ENCODE assay signal across 10 mouse cellular contexts in genomic region chr2:32740916-32741272, GRCm38 (mm10). TPM values are rescaled to one million over a fixed set of nuclear protein-coding genes. Genes with fewer than 3 reads are reported as not detected.
DNase-seq lines count a peak whose midpoint lies in the region; ATAC-seq and TF ChIP-seq lines count a peak whose summit lies in the region.
"Had no signal": no experiment of that assay in that cellular context is flagged by ENCODE, and none has a peak within 500 bp of the region (broad histone marks: within the 10 kb centered on the region; RNA-seq: fewer than 3 reads in every experiment).

TSS of gene 6330409D20Rik (minus strand) at chr2:32741016.

- no peak within 1 kb of the TSS for H3K27ac ChIP-seq in kidney, adult 2 months (ENCODE audit: insufficient read depth, low read depth, low read length)
- no peak within 1 kb of the TSS for H3K27ac ChIP-seq in embryonic facial prominence, embryonic 13.5 days
- no peak within 1 kb of the TSS; the same call in 1 of the 2 replicates for H3K27ac ChIP-seq in intestine, embryonic 14.5 days (ENCODE audit: low read depth)
- peak within 1 kb of the TSS; percentile 88 for H3K27ac ChIP-seq in midbrain, embryonic 16.5 days (ENCODE audit: low read length)

- no peak for ATAC-seq in embryonic facial prominence, embryonic 13.5 days (ENCODE audit: insufficient number of reproducible peaks, insufficient read depth, low FRiP score, low TSS enrichment, low read depth)
- ATAC-seq in intestine, embryonic 14.5 days (replicated peaks; ENCODE audit: low FRiP score, low TSS enrichment, low read depth) = 0 out of 2 replicates have a peak, but pooled peaks have one; percentile 2
- 0 out of 2 replicates have a peak, but pooled peaks have one; percentile 0 for ATAC-seq in midbrain, embryonic 16.5 days

- peak within 1 kb of the TSS; percentile 66 for H3K9ac ChIP-seq in embryonic facial prominence, embryonic 13.5 days
- H3K9ac ChIP-seq in intestine, embryonic 14.5 days (ENCODE audit: low read length) = peak within 1 kb of the TSS; percentile 38
- H3K9ac ChIP-seq in midbrain, embryonic 16.5 days (ENCODE audit: low read depth, low read length) = peak within 1 kb of the TSS; percentile 98

- no peak for TF ChIP-seq POLR2A in kidney, adult 2 months (IDR thresholded peaks at IDR 0.05; ENCODE audit: low read depth, low read length)

- H3K4me1 ChIP-seq in kidney, adult 2 months (ENCODE audit: control insufficient read depth, insufficient read depth, low read length) = no peaks in the 10 kb centered on the region
- peaks cover 20% of the 10 kb centered on the region for H3K4me1 ChIP-seq in embryonic facial prominence, embryonic 13.5 days
- H3K4me1 ChIP-seq in intestine, embryonic 14.5 days (replicated peaks; ENCODE audit: control insufficient read depth, insufficient read depth, low read length) = peaks cover 13% of the 10 kb centered on the region
- H3K4me1 ChIP-seq in midbrain, embryonic 16.5 days (ENCODE audit: control insufficient read depth, insufficient read depth, low read length) = peaks cover 14% of the 10 kb centered on the region

- 16% methylated on average over 11 of the region's 11 CpGs for WGBS in kidney, adult 2 months
- 5% methylated on average over 11 of the region's 11 CpGs for WGBS in embryonic facial prominence, embryonic 13.5 days
- WGBS in intestine, embryonic 14.5 days = 5% methylated on average over 11 of the region's 11 CpGs
- WGBS in midbrain, embryonic 16.5 days = 7% methylated on average over 11 of the region's 11 CpGs

- no peaks in the 10 kb centered on the region for H3K27me3 ChIP-seq in kidney, adult 2 months (replicated peaks; ENCODE audit: control insufficient read depth, insufficient read depth, low read length)
- peaks cover 32% of the 10 kb centered on the region for H3K27me3 ChIP-seq in embryonic facial prominence, embryonic 13.5 days
- H3K27me3 ChIP-seq in intestine, embryonic 14.5 days (replicated peaks; ENCODE audit: control insufficient read depth, insufficient read depth, low read length) = peaks cover 23% of the 10 kb centered on the region
- no peaks in the 10 kb centered on the region for H3K27me3 ChIP-seq in midbrain, embryonic 16.5 days (ENCODE audit: control insufficient read depth, insufficient read depth, low read depth, low read length)

- no peaks in the 10 kb centered on the region for H3K9me3 ChIP-seq in embryonic facial prominence, embryonic 13.5 days
- H3K9me3 ChIP-seq in intestine, embryonic 14.5 days (ENCODE audit: control insufficient read depth, low read length) = no peaks in the 10 kb centered on the region
- no peaks in the 10 kb centered on the region for H3K9me3 ChIP-seq in midbrain, embryonic 16.5 days (replicated peaks; ENCODE audit: control insufficient read depth, low read length, poor library complexity, severe bottlenecking)
- H3K9me3 ChIP-seq: G1E had no signal

- H3K4me2 ChIP-seq in embryonic facial prominence, embryonic 13.5 days = peak within 1 kb of the TSS; percentile 91
- H3K4me2 ChIP-seq in intestine, embryonic 14.5 days (ENCODE audit: low read length) = peak within 1 kb of the TSS; percentile 86
- H3K4me2 ChIP-seq in midbrain, embryonic 16.5 days (ENCODE audit: low read length) = peak within 1 kb of the TSS; percentile 72

- no peak for DNase-seq in kidney, adult 2 months
- no peak for DNase-seq in kidney, adult 18-20 months
- DNase-seq in intestine, embryonic 14.5 days (ENCODE audit: low spot score) = no peak
- no peak for DNase-seq in adrenal gland, postnatal 4 days (ENCODE audit: low spot score in 2 of 2)
- DNase-seq in left cerebral cortex, adult 18-20 months (ENCODE audit: low spot score in 2 of 2) = no peak
- DNase-seq in right cerebral cortex, postnatal 14 days = no peak

- no peak for TF ChIP-seq CTCF in kidney, adult 2 months (conservative IDR thresholded peaks at IDR 0.05; ENCODE audit: insufficient read depth, insufficient read length, low read depth, low read length)

- peak within 1 kb of the TSS; percentile 2; the same call in 1 of the 2 replicates for H3K4me3 ChIP-seq in kidney, adult 2 months (ENCODE audit: insufficient read depth, low read depth, low read length)
- H3K4me3 ChIP-seq in embryonic facial prominence, embryonic 13.5 days = peak within 1 kb of the TSS; percentile 48
- peak within 1 kb of the TSS; percentile 46 for H3K4me3 ChIP-seq in intestine, embryonic 14.5 days (ENCODE audit: low read depth, low read length)
- H3K4me3 ChIP-seq in midbrain, embryonic 16.5 days (ENCODE audit: low read depth, low read length) = peak within 1 kb of the TSS; percentile 85

- H3K36me3 ChIP-seq in kidney, adult 2 months (ENCODE audit: control insufficient read depth, insufficient read depth, low read length) = no peaks in the 10 kb centered on the region
- H3K36me3 ChIP-seq in embryonic facial prominence, embryonic 13.5 days = peaks cover 15% of the 10 kb centered on the region
- peaks cover 17% of the 10 kb centered on the region for H3K36me3 ChIP-seq in intestine, embryonic 14.5 days (ENCODE audit: control insufficient read depth, insufficient read depth, low read length)
- peaks cover 10% of the 10 kb centered on the region; the same call in 1 of the 2 replicates for H3K36me3 ChIP-seq in midbrain, embryonic 16.5 days (ENCODE audit: control insufficient read depth, insufficient read depth, low read length)
- H3K36me3 ChIP-seq: G1E had no signal

RNA-seq across cellular contexts. Expression of gene 6330409D20Rik, which starts in this region (rescaled TPM):
- polyA plus RNA-seq in kidney, adult 2 months (2012; rRNA removed) = not detected in 2 replicates
- polyA plus RNA-seq in embryonic facial prominence, embryonic 13.5 days (2015; fragmentation: Nextera tagmentation; extraction: Ambion mirVana) = 0.34 and 0.58 TPM in 2 replicates
- 0.38 and 0.75 TPM in 2 replicates for polyA plus RNA-seq in intestine, embryonic 14.5 days (2014; fragmentation: Nextera tagmentation; extraction: Ambion mirVana)
- polyA plus RNA-seq in midbrain, embryonic 16.5 days (2015; fragmentation: Nextera tagmentation; extraction: Ambion mirVana) = 3.2 and 3.5 TPM in 2 replicates
- total RNA-seq in adrenal gland, postnatal 4 days (2021) = under 1 TPM in 1 of 2 experiments, not detected in 1; 0.28 TPM
- total RNA-seq in left cerebral cortex, adult 18-20 months (2021) = 1 to 10 TPM; 2.2 to 2.8 TPM
- total RNA-seq: G1E; gastrocnemius, postnatal 4 days had no signal
- polyA plus RNA-seq: G1E had no signal

Comparison
In these comparisons a context has a peak if more than half of its experiments do, and no peak if none do; other contexts are left out.
1. Peak in ATAC-seq, H3K4me3 ChIP-seq, H3K9ac ChIP-seq and H3K4me2 ChIP-seq in intestine, embryonic 14.5 days; RNA of the gene not detected or under 1 TPM.
2. H3K4me3 ChIP-seq: peak in every context shown above with its lines; median percentile 85 in midbrain, embryonic 16.5 days; 48 in embryonic facial prominence, embryonic 13.5 days; 46 in intestine, embryonic 14.5 days; 2 in kidney, adult 2 months.
3. H3K9ac ChIP-seq: peak in every context shown above with its lines; median percentile 98 in midbrain, embryonic 16.5 days; 66 in embryonic facial prominence, embryonic 13.5 days; 38 in intestine, embryonic 14.5 days.